Mouse (Mus musculus): ENCODE data around the gene Txnrd2. TPM values are rescaled to one million over a fixed set of nuclear protein-coding genes. Genes with fewer than 3 reads are reported as not detected.

Txnrd2 gene
- total and polyA plus RNA-seq, 2 experiments from 2014 or later, result 22.9 to 38.3 TPM

DNA sequence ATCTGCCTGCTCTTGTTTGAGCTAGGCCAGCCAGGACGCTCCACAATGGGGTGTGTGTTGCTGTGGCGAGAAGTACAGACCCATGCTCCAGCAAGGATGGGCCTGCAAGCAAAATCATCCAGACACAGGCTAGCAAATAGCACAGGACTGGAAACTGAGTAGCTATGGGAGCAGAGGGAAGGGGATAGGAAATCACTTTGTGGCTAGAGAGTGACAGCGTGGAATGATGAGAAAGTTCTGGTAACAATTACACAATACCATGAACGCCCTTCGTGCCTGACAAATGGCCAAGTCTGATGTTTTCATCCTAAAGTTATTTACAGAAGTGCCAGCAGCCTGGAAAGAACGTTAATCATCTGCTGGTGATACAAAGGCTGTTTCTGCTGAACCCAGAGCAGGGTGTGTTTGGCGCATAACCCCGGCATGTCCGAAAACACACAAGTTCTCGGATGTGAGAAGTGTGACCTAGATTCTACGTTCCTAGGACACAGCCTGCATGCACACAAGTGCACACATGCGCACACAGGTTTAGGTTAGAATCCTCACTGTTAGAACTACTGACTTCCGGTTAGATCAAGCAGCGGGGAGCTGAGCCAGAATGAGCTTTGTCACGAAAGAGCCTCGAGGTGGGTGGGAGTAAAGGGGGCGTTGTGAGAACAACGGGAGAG lies 10.0 kb upstream of the Txnrd2 start:
- Histone ChIP-seq H3K4me2 (ENCODE audit: low read depth, low read length, poor library complexity, severe bottlenecking) (no peak overlapping the region), H3K27me3 (ENCODE audit: insufficient read depth, low read length) (no peaks in the 10 kb centered on the region), H3K9me3 (ENCODE audit: low read length) (no peaks in the 10 kb centered on the region), H3K4me1 (ENCODE audit: insufficient read depth, low read length) (no peaks in the 10 kb centered on the region), H3K36me3 (ENCODE audit: insufficient read depth, low read length) (peaks cover 9% of the 10 kb centered on the region), H3K9ac (replicated peaks; ENCODE audit: low read length, poor library complexity, severe bottlenecking) (no peak overlapping the region), H3K27ac (ENCODE audit: low read depth, low read length) (peak overlapping the region; percentile 39), H3K4me3 (ENCODE audit: low read depth, low read length) (no peak overlapping the region)
- no peak for ATAC-seq (ENCODE audit: low FRiP score)
- no peak for TF ChIP-seq CTCF (IDR thresholded peaks at IDR 0.05)
- DNase-seq (ENCODE audit: low spot score), result no peak
- 77% methylated on average over 18 of the region's 18 CpGs for WGBS

GRCm38 (mm10) chr16:18416837-18417236 lies 9.3 kb upstream of the Txnrd2 start:
- no peak overlapping the region for H3K4me3 ChIP-seq (ENCODE audit: low read depth, low read length)
- TF ChIP-seq CTCF (IDR thresholded peaks at IDR 0.05), result no peak
- H3K9ac ChIP-seq (replicated peaks; ENCODE audit: low read length, poor library complexity, severe bottlenecking), result no peak overlapping the region
- no peaks in the 10 kb centered on the region for H3K27me3 ChIP-seq (ENCODE audit: insufficient read depth, low read length)
- 93% methylated on average over 3 of the region's 3 CpGs for WGBS
- ATAC-seq (ENCODE audit: low FRiP score) (no peak), DNase-seq (ENCODE audit: low spot score) (no peak)
- no peak overlapping the region for H3K4me2 ChIP-seq (ENCODE audit: low read depth, low read length, poor library complexity, severe bottlenecking)
- H3K36me3 ChIP-seq (ENCODE audit: insufficient read depth, low read length), result peaks cover 4% of the 10 kb centered on the region; the same call in 1 of the 2 replicates
- peak overlapping the region; percentile 39; the same call in 1 of the 2 replicates for H3K27ac ChIP-seq (ENCODE audit: low read depth, low read length)
- H3K9me3 ChIP-seq (ENCODE audit: low read length), result no peaks in the 10 kb centered on the region
- no peaks in the 10 kb centered on the region for H3K4me1 ChIP-seq (ENCODE audit: insufficient read depth, low read length)

GRCm38 (mm10) chr16:18417491-18417890 lies 8.7 kb upstream of the Txnrd2 start:
- no peaks in the 10 kb centered on the region for H3K27me3 ChIP-seq (ENCODE audit: insufficient read depth, low read length)
- peaks cover 6% of the 10 kb centered on the region; the same call in 1 of the 2 replicates for H3K36me3 ChIP-seq (ENCODE audit: insufficient read depth, low read length)
- no peak overlapping the region for H3K27ac ChIP-seq (ENCODE audit: low read depth, low read length)
- no peak overlapping the region for H3K9ac ChIP-seq (replicated peaks; ENCODE audit: low read length, poor library complexity, severe bottlenecking)
- H3K4me1 ChIP-seq (ENCODE audit: insufficient read depth, low read length), result no peaks in the 10 kb centered on the region
- no peak overlapping the region for H3K4me2 ChIP-seq (ENCODE audit: low read depth, low read length, poor library complexity, severe bottlenecking)
- no peak overlapping the region for H3K4me3 ChIP-seq (ENCODE audit: low read depth, low read length)
- DNase-seq (ENCODE audit: low spot score), result no peak
- no peak for TF ChIP-seq CTCF (IDR thresholded peaks at IDR 0.05)
- ATAC-seq (ENCODE audit: low FRiP score), result no peak
- H3K9me3 ChIP-seq (ENCODE audit: low read length), result no peaks in the 10 kb centered on the region
- 93% methylated on average over 5 of the region's 5 CpGs for WGBS

DNA sequence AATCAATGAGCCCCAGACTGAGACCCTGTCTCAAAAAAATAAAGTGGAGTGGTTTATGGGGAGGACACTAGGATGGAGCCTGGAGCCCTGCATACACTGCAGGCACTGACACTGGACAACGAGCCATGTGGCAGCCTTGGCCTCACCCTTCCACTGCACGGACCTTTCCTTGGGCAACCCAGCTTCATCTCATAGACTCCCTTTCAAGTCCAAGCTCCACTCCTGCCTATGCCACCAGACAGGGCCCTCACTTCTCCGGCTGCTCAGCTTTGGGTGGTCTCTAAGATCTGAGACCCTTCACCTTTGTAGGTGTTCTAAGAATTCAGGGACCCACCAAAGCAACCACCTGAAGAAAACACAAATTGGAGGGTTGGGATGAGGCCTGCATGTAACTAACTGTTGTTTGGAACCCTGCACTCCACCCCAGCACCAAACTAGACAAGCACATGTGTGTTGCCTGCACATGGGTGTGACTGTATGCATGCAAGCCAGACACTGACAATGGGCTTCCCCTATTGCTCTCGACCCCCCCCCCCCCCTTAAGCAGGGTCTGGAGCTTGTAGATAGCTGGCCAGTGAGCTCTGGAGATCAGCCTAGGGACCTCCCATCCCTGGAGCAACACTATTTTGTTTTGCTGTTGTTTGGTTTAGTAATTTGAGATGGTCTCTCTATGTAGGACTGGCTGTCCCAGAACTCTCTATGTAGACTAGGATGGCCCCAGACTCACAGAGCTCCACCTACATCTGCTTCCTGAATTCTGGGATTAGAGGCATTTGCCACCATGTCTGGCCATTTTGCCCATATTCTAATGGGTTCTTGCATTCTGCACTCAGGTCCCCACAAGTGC lies 7.2 kb upstream of the Txnrd2 start:
- ATAC-seq (ENCODE audit: low FRiP score), result no peak
- Histone ChIP-seq H3K9ac (replicated peaks; ENCODE audit: low read length, poor library complexity, severe bottlenecking) (no peak overlapping the region), H3K27me3 (ENCODE audit: insufficient read depth, low read length) (no peaks in the 10 kb centered on the region), H3K4me3 (ENCODE audit: low read depth, low read length) (no peak overlapping the region), H3K4me1 (ENCODE audit: insufficient read depth, low read length) (no peaks in the 10 kb centered on the region), H3K4me2 (ENCODE audit: low read depth, low read length, poor library complexity, severe bottlenecking) (no peak overlapping the region), H3K36me3 (ENCODE audit: insufficient read depth, low read length) (0 out of 2 replicates have a peak, but pooled peaks cover 6% of the 10 kb centered on the region), H3K27ac (ENCODE audit: low read depth, low read length) (no peak overlapping the region), H3K9me3 (ENCODE audit: low read length) (no peaks in the 10 kb centered on the region)
- no peak for DNase-seq (ENCODE audit: low spot score)
- no peak for TF ChIP-seq CTCF (IDR thresholded peaks at IDR 0.05)
- WGBS, result 81% methylated on average over 4 of the region's 4 CpGs

- Histone ChIP-seq H3K27ac (ENCODE audit: low read depth, low read length) (no peak overlapping the region), H3K36me3 (ENCODE audit: insufficient read depth, low read length) (0 out of 2 replicates have a peak, but pooled peaks cover 6% of the 10 kb centered on the region), H3K9me3 (ENCODE audit: low read length) (no peaks in the 10 kb centered on the region), H3K27me3 (ENCODE audit: insufficient read depth, low read length) (no peaks in the 10 kb centered on the region), H3K4me1 (ENCODE audit: insufficient read depth, low read length) (no peaks in the 10 kb centered on the region), H3K4me2 (ENCODE audit: low read depth, low read length, poor library complexity, severe bottlenecking) (no peak overlapping the region), H3K4me3 (ENCODE audit: low read depth, low read length) (no peak overlapping the region), H3K9ac (replicated peaks; ENCODE audit: low read length, poor library complexity, severe bottlenecking) (no peak overlapping the region)
- DNase-seq (ENCODE audit: low spot score), result no peak
- WGBS, result 95% methylated on average over 1 of the region's 1 CpGs
- ATAC-seq (ENCODE audit: low FRiP score), result no peak
- no peak for TF ChIP-seq CTCF (IDR thresholded peaks at IDR 0.05)
Measured at GRCm38 (mm10) chr16:18419603-18420026, 6.6 kb upstream of the Txnrd2 start.

GRCm38 (mm10) chr16:18420571-18420970 lies 5.6 kb upstream of the Txnrd2 start:
- H3K4me3 ChIP-seq (ENCODE audit: low read depth, low read length), result no peak overlapping the region
- no peak for ATAC-seq (ENCODE audit: low FRiP score)
- 60% methylated on average over 3 of the region's 3 CpGs for WGBS
- 0 out of 2 replicates have a peak, but pooled peaks cover 3% of the 10 kb centered on the region for H3K4me1 ChIP-seq (ENCODE audit: insufficient read depth, low read length)
- 0 out of 2 replicates have a peak, but pooled peaks cover 3% of the 10 kb centered on the region for H3K36me3 ChIP-seq (ENCODE audit: insufficient read depth, low read length)
- DNase-seq (ENCODE audit: low spot score), result no peak
- H3K9ac ChIP-seq (replicated peaks; ENCODE audit: low read length, poor library complexity, severe bottlenecking), result no peak overlapping the region
- H3K27ac ChIP-seq (ENCODE audit: low read depth, low read length), result no peak overlapping the region
- no peaks in the 10 kb centered on the region for H3K9me3 ChIP-seq (ENCODE audit: low read length)
- no peaks in the 10 kb centered on the region for H3K27me3 ChIP-seq (ENCODE audit: insufficient read depth, low read length)
- no peak for TF ChIP-seq CTCF (IDR thresholded peaks at IDR 0.05)
- no peak overlapping the region for H3K4me2 ChIP-seq (ENCODE audit: low read depth, low read length, poor library complexity, severe bottlenecking)

Measured in midbrain, postnatal 0 days (tissue).